Comparison of ENCODE assay signal across 9 mouse cellular contexts in the genomic region with DNA sequence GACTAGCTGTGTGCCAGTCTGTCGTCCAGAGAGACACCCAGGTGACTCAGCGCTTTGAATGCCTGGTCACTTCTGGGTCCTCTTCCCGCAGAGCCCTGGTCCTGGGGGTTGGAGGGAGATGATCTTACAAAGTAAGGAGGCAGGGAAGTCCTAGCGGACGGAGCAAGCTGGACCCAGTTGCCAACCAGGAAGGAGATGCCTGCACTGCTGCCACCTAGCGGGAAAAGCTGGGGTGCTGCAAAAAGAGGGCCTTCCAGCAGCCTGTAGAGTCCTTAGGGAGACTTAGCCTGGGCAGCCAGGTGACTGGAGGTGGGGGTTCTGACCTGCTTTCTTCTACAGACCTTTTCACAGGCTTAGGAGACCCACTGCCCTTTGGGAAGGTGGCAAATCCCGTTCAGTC. TPM values are rescaled to one million over a fixed set of nuclear protein-coding genes. Genes with fewer than 3 reads are reported as not detected.
A peak's percentile ranks its signal among the peaks of the same experiment; 100 is the strongest.
DNase-seq lines count a peak whose midpoint lies in the region; ATAC-seq lines count a peak whose summit lies in the region.
"Had no signal": no experiment of that assay in that cellular context is flagged by ENCODE, and none has a peak within 500 bp of the region (broad histone marks: within the 10 kb centered on the region; RNA-seq: fewer than 3 reads in every experiment).

No protein-coding gene starts in this region.

- no peaks in the 10 kb centered on the region for H3K36me3 ChIP-seq in forebrain, embryonic 15.5 days
- no peaks in the 10 kb centered on the region for H3K36me3 ChIP-seq in hindbrain, embryonic 14.5 days (replicated peaks; ENCODE audit: control insufficient read depth, insufficient read depth)
- H3K36me3 ChIP-seq: lung, embryonic 15.5 days had no signal

- no peak overlapping the region for H3K27ac ChIP-seq in forebrain, embryonic 15.5 days (replicated peaks)
- no peak overlapping the region for H3K27ac ChIP-seq in hindbrain, embryonic 14.5 days
- H3K27ac ChIP-seq: lung, embryonic 15.5 days had no signal

- no peaks in the 10 kb centered on the region for H3K9me3 ChIP-seq in forebrain, embryonic 15.5 days
- H3K9me3 ChIP-seq in hindbrain, embryonic 14.5 days (ENCODE audit: control insufficient read depth, low read length): no peaks in the 10 kb centered on the region
- H3K9me3 ChIP-seq: lung, embryonic 15.5 days had no signal

- H3K4me1 ChIP-seq in forebrain, embryonic 15.5 days: peaks cover 48% of the 10 kb centered on the region
- peaks cover 32% of the 10 kb centered on the region for H3K4me1 ChIP-seq in hindbrain, embryonic 14.5 days (replicated peaks; ENCODE audit: control insufficient read depth, insufficient read depth, low read length)

- ATAC-seq in forebrain, embryonic 15.5 days (replicated peaks): no peak
- ATAC-seq in hindbrain, embryonic 14.5 days (ENCODE audit: low FRiP score): no peak

- peaks cover 29% of the 10 kb centered on the region for H3K27me3 ChIP-seq in forebrain, embryonic 15.5 days
- no peaks in the 10 kb centered on the region for H3K27me3 ChIP-seq in hindbrain, embryonic 14.5 days (ENCODE audit: control insufficient read depth, insufficient read depth, low read length)

- H3K4me2 ChIP-seq in forebrain, embryonic 15.5 days (replicated peaks): peak overlapping the region; percentile 27
- H3K4me2 ChIP-seq in hindbrain, embryonic 14.5 days (replicated peaks): peak overlapping the region; percentile 85
- H3K4me2 ChIP-seq: lung, embryonic 15.5 days had no signal

- DNase-seq in ZHBTc4 (ENCODE audit: low read depth, low spot score): peak; percentile 82
- DNase-seq in cerebellum, adult 18-20 months: peak; percentile 72 to 78
- DNase-seq in hindbrain, embryonic 14.5 days (ENCODE audit: low spot score): peak; percentile 86
- DNase-seq in layer of hippocampus, postnatal 10 days (ENCODE audit: low spot score in 2 of 2): peak; percentile 81 to 88
- peak; percentile 50 for DNase-seq in lung, postnatal 14 days
- peak; percentile 84 for DNase-seq in right cerebral cortex, adult 18-20 months
- no peak for DNase-seq in MN1 (ENCODE audit: low spot score)

- no peak overlapping the region for H3K4me3 ChIP-seq in forebrain, embryonic 15.5 days
- H3K4me3 ChIP-seq in hindbrain, embryonic 14.5 days (replicated peaks; ENCODE audit: low read length): no peak overlapping the region
- H3K4me3 ChIP-seq: lung, embryonic 15.5 days had no signal

- no peak overlapping the region for H3K9ac ChIP-seq in forebrain, embryonic 15.5 days (replicated peaks)
- H3K9ac ChIP-seq in hindbrain, embryonic 14.5 days: no peak overlapping the region
- H3K9ac ChIP-seq: lung, embryonic 15.5 days had no signal

- WGBS in forebrain, embryonic 15.5 days: under 1% methylated on average over 7 of the region's 7 CpGs
- WGBS in hindbrain, embryonic 14.5 days: 0% methylated on average over 7 of the region's 7 CpGs

RNA-seq across cellular contexts. Expression of a gene that starts 1.8 kb away (rescaled TPM):
- 4.1 and 4.6 TPM in 2 replicates for polyA plus RNA-seq in forebrain, embryonic 15.5 days (2015; fragmentation: Nextera tagmentation; extraction: Ambion mirVana)
- 16.3 and 18.5 TPM in 2 replicates for polyA plus RNA-seq in hindbrain, embryonic 14.5 days (2014; fragmentation: Nextera tagmentation; extraction: Ambion mirVana)
- total RNA-seq in layer of hippocampus, postnatal 10 days (2021): 10 to 100 TPM; 32.6 to 34.1 TPM
